Mouse (Mus musculus) adrenal gland, postnatal 25 days (tissue): Measurements from ENCODE around the gene Gng3. TPM values are rescaled to one million over a fixed set of nuclear protein-coding genes. Genes with fewer than 3 reads are reported as not detected.
"Not testable (repeated sequence)": the region's sequence is repeated elsewhere in the genome, so short reads cannot be mapped to it uniquely, and the experiment has no call there.

Experiments
- DNase-seq: peaks from one replicate; pipeline ENCODE4 v3.0.0; 2021; ENCODE audit warnings: mixed read lengths
- long read RNA-seq: library from polyadenylated mRNA; stranded (forward); transcript quantifications from one replicate; pipeline ENCODE4 v2.0.0, GENCODE M21; 2021
- total RNA-seq: library from RNA; stranded (reverse); gene quantifications from 2 replicates; pipeline ENCODE4 v1.2.3, GENCODE M21; 2021

Gng3 gene
- 5.3 and 6.1 TPM in 2 replicates for total RNA-seq
- long read RNA-seq, partial matches to known transcripts, result 0 of 7 reads
- long read RNA-seq, other reads (novel, unspliced or antisense), result 4 of 7 reads

GRCm38 (mm10) chr19:8839103-8839907, at the start of gene Gng3:
Gene Gng3 (minus strand): TSS chr19:8839194.
- no peak for DNase-seq

GRCm38 (mm10) chr19:8887585-8888463, 48.8 kb upstream of the Gng3 start:
- DNase-seq, result no peak

GRCm38 (mm10) chr19:8886916-8887584, 48.1 kb upstream of the Gng3 start:
- no peak for DNase-seq

- DNase-seq, result no peak
These were observed 44.6 kb upstream of the Gng3 start, which contains the start of the genes Lbhd1 and Gm49403 for GRCm38 (mm10) chr19:8883616-8884015. Gene Lbhd1 (plus strand): TSS chr19:8883732. Gene Gm49403 (plus strand): TSS chr19:8883930.

- no peak for DNase-seq
These were observed 42.0 kb upstream of the Gng3 start for GRCm38 (mm10) chr19:8881034-8881392.

GRCm38 (mm10) chr19:8880311-8881033, 41.5 kb upstream of the Gng3 start, which contains the start of gene Uqcc3:
Gene Uqcc3 (minus strand): TSS chr19:8880923.
- DNase-seq, result peak; percentile 88

GRCm38 (mm10) chr19:8875031-8875430, 36.0 kb upstream of the Gng3 start:
- DNase-seq, result no peak

- no peak for DNase-seq
These were observed 33.4 kb upstream of the Gng3 start for GRCm38 (mm10) chr19:8872266-8872840.

- DNase-seq, result peak; percentile 95
These were observed 32.5 kb upstream of the Gng3 start, which contains the start of gene Ubxn1 for GRCm38 (mm10) chr19:8871267-8872186. Gene Ubxn1 (plus strand): TSS chr19:8871496.

- DNase-seq, result no peak
These were observed 31.8 kb upstream of the Gng3 start for GRCm38 (mm10) chr19:8870838-8871237.

GRCm38 (mm10) chr19:8870381-8870780, 31.4 kb upstream of the Gng3 start:
- not testable (repeated sequence) for DNase-seq

- no peak for DNase-seq
These were observed 25.3 kb upstream of the Gng3 start for GRCm38 (mm10) chr19:8864265-8864664.

- DNase-seq, result no peak
These were observed 20.0 kb upstream of the Gng3 start for GRCm38 (mm10) chr19:8859018-8859417.

GRCm38 (mm10) chr19:8857689-8858088, 18.7 kb upstream of the Gng3 start:
- DNase-seq, result peak; percentile 65

- DNase-seq, result no peak
These were observed 14.1 kb upstream of the Gng3 start for GRCm38 (mm10) chr19:8853117-8853516.

GRCm38 (mm10) chr19:8852236-8852928, 13.4 kb upstream of the Gng3 start:
- no peak for DNase-seq

GRCm38 (mm10) chr19:8851639-8852038, 12.6 kb upstream of the Gng3 start:
- no peak for DNase-seq

GRCm38 (mm10) chr19:8850402-8850901, 11.5 kb upstream of the Gng3 start, which contains the start of gene Lrrn4cl:
Gene Lrrn4cl (plus strand): TSS chr19:8850768.
- DNase-seq, result no peak

GRCm38 (mm10) chr19:8848356-8848755, 9.4 kb upstream of the Gng3 start:
- DNase-seq, result no peak
